Mouse (Mus musculus) kidney, adult 8-10 months (tissue): ENCODE results near the gene Isl2.

ENCODE experiments used
- DNase-seq, 2 experiments: peaks; one replicate each; pipeline ENCODE4 v3.0.0; 2022

Gene Isl2

DNA sequence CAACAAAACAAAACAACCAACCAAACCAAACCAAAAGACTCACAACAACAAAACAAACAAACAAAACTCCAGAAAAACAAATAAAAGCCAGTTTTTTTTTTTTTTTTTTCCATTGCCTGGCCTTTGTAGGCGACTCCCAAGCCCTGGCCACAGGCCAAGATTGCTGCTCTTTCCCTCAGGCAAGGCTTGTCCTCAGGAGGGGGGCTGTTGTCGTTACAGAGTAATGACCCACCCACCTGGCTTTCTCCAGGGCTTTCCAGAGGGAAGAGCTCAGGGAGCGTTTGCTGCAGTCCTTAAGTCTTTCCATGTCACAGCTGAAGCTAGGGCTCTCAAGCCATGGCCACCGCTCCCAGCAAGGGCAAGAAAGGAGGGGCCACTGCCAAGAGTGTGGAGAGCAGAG, at the start of gene Isl2:
Gene Isl2, plus strand, starts transcription at position 296 of the 400 bp plus-strand sequence.
- DNase-seq, result no peak

DNA sequence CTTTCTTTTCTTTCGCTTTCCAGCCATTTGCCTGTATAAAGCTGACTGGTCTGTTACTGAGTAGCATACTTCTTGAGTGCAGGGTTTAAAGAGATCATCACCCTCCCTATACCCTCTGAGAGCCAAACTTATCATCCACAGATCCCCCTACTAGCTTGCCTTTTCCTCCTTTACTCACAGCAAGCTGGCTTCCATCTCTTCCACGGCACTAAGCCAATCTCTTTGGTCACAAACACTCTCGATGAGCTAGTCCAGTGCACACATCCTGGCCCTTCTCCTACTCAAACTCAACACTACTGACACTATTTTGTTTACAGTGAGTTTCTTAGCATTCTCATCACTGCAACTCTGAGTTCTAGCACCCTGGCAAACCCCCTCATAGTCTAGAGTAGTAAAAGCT, 30.6 kb upstream of the Isl2 start:
- DNase-seq, result no peak

DNA sequence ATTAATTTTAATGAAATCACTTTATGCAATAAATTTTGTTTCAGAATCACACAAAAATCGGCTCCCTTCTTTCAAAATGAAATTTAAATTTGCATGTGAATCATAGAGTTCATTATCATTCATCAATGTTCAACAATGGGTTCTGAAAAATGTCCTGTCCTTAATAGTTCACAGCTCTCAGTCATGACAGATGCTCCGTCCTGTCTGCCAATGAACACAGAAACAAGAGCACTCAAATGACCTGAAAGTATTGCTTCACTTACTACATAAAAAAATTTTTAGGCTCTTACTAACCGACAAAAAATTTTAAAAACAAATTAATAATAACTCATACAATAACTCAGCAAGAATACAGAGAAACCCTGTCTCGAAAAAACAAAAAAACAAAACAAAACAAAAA, 29.8 kb upstream of the Isl2 start:
- DNase-seq, result no peak

DNA sequence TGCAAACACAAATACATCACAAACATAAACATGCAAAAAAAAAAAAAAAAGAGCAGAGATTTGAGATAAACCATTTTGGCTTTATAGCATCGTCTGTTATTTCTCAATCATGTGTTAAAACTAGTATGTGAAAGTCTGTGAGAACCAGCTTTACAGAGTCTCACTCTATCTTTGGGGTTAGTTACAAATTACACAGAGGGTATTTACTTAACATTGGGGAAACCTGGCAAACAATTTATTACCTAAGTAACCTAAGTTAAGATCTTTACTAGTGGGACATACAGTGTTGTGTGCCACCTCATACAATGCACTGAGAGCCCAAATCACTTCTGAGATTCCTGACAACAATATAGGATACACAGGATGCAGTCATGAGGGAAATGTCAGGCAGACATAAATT, 28.7 kb upstream of the Isl2 start:
- no peak for DNase-seq

DNA sequence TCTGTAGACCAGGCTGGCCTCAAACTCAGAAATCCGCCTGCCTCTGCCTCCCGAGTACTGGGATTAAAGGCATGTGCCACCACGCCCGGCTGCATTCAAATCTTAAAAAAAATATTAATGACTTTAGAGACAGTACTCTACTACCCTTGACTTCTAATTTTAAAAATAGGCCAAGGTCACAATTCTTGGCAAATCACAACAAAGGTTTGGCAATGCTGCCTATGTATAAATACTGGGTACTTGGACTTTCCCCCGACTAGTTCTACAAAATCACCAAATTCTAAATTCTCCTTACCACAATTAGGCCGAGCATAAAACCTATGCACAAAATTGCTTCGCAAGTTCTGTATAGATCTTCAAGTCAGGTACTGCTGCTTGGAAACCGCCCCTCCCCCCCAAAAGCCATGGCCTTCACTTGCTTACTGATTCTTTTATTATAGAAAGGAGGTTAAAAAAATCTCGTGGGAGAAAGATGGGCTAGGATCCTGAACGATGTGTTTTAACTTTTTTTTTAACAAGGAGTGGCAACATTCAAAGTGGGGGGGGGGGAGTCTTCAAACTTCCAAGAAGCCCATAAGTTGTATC, 27.7 kb upstream of the Isl2 start:
- DNase-seq, result peak; percentile 8 to 38

DNA sequence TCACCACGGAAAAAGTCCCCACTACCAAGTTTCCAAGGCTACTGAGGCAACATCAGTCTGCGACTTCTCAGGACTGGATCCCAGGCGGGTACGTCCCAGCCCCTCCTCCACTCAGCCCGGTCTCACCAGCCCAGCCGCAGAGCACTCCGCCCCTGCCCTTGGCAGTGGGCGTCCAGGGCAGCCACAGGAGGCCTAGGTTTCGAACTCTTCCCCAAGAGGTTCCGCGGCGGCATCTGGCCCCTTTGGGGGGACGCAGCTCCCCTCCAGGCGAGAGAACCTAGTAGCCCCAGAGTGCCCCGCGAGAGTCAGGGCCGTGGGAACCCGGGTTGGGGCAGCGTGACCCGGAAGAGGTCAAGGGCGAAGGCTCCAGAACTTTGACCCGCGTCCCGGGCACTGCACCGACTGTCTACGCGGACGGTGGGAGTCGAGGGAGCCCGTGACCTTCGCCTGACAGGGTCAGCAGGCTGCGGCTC, 26.9 kb upstream of the Isl2 start:
- no peak for DNase-seq

DNA sequence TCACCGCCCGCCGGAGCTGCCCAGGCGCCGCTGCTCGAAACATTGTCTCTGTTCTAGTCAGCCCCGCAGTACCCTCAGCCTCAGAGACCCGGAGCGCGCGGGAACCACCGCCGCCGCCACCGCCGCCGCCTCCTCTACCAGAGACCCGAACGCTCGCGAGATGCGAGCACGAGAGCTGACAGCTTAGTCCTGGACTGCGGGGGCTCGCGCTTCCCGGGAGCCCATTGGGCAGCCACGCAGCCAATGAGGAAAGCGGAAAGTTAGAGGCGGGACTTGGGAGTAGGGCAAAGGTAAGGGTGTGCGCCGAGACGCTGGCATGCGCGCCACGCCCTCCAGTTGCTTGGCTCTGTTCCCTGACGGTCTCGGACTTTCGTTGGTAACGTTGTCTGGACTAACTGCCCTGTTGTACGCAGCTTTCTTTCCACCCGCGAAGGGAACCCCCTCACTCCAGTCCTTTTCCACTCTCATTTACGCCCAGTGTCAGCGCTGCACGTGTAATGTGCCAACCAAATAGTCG, 26.4 kb upstream of the Isl2 start, which contains the start of gene Etfa:
Gene Etfa, minus strand, starts transcription at position 217 of the 517 bp plus-strand sequence.
- peak; percentile 98 for DNase-seq

DNA sequence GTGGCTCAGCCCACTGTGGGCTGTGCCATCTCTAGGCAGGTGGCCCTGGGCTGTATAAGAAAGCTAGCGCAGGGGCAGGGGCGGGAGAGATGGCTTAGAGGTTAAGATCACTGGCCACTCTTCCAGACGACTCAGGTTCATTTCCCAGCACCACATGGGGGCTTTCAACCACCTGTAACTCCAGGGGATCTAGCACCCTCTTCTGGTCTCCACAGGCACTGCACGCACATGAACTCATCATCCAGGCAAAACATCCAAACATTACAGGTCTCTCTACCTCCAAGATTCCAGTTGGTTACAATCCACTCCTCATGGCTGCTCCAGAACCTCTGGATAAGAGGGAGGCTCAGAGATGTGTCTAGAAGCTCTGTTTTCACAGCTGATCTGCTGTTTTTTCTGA, 12.8 kb upstream of the Isl2 start:
- DNase-seq, result no peak

DNA sequence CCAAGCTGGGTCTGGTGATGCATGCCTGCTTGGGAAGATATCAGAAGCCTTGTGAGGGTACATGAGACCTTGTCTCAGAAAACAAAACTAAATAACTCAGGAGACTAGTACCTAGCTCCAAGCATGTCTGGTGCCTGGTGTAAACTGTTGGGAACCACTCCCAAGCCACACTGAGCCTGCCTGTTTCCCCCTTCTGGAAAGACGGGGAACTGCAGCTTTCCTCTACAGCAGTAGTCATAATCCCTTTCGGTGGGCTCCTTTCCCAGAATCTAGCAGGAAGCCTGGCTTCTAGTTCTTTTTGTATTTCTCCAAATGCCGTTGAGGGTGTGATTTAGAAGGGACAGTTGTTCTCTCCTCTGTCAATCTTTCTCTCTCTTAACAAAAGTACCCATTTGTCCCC, 2.6 kb upstream of the Isl2 start:
- DNase-seq, result peak in 1 of 2 experiments; percentile 58

DNA sequence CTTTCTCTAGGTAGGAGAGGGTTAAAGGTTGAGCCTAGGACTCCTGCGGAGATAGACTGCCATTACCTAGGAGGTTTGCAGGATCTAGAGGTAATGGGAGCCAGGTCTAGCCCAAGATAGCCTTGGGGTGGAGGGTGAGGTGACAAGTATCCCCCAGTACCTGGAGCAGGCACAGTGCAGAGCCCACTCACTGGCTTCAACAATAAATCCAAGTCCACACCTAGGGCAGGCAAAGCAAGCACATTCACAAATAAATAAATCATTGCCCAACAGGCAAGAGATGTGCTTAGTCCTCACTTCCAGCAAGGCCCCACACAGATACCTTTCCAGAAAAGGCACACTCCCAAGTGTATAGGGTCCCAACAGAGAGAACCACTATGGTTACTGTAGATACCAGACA, 534 bp downstream of the Isl2 start:
- no peak for DNase-seq

DNA sequence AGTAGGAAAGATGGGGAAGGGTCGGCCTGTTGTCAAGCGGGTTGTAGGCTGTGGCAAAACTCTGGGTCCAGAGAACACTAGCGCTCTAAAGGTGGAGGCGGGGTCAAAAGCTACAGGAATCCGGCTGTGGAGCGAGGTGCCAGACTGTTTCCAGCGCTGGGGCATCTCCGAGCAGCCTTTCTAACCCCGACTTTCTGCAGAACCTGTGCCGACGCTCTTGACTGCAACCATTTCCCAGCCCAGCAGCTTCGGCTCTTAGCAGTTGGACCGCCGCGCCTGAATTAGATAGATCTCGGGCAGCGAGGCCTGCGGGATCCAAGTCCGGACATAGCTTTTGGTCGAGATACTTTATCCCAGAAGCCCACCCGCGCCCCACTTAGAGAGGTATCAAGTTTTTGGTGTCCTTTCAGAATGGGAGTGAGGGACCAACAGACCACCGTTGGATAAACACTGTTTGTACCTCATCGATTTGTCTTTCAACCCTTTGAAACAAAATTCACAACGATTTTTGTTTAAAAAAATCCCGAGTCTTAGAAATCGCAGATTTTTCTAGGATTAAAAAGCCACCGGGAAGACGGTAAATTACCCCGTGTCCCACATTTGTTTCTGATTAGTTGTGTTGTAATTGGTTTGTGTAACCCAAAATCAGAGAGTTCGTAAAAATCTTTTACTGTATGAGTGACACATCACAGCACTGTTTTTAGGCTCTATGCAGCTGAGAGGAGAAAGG, 1.4 kb downstream of the Isl2 start:
- no peak for DNase-seq

DNA sequence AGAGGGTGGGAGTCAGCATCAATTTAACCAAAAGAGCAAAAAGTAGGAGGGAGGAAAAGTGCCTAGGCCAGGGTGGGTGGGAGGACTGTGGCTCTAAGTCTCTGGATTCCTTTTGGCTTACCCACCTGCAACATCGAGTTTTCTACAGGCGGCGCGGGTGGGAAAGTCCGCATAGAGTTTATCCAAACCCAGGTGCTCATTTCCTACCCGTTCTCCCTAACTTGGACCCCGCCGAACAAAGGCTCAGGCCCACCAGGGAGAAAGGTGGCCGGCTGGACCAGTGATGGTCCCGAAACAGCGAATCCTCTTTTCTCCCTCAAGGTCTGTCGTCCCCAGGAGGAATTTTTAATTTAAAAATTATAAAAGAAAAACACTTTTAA, 1.9 kb downstream of the Isl2 start:
- DNase-seq, result no peak

DNA sequence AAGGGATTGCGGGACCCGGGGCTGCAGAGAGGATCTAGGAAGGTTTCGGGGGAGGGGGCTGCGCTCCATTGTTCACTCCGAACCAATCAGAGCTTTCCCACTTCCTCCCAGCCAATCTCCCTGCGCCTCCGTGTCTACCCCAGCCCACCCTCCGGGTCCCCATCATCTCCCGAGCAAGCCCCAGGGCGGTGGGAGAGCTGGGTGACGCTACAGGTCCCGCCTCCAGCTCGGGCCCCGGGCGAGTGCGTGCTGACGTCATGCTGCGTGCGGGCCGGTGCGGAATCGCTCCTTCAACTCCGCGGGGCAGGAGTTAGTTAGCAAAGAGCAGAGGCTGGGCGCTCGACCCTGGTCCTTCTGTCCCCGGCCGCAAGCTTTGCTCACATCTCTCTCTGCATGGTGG, 2.4 kb downstream of the Isl2 start:
- DNase-seq, result no peak

DNA sequence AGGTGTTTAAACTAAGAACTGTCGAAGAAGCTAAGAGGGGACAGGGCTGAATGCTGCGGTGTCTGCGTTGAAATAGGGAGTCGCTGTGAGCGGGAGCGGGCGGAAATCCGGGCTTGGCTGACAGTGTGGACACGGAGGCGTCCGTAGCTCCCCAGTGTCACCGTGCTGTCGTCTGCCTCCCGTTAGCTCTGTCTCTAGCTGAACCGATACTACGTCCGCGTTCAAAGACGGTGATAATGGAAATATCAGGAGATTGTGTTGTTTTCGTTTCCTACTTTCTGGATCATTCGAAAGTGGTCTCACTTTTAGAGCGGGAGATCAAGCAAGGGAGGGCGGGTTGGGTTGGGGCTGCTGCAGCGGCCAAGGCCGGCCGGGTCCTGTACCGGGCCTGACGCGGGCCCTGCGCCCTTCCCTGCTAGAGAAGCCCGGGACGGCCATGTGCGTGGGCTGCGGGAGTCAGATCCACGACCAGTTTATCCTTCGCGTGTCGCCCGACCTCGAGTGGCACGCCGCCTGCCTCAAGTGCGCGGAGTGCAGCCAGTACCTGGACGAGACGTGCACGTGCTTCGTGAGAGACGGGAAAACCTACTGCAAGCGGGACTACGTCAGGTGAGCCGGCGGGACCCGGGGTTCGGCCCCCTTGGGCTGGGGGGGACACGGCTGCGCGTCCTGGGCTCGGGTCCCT, 3.4 kb downstream of the Isl2 start:
- DNase-seq, result peak in 1 of 2 experiments; percentile 34

DNA sequence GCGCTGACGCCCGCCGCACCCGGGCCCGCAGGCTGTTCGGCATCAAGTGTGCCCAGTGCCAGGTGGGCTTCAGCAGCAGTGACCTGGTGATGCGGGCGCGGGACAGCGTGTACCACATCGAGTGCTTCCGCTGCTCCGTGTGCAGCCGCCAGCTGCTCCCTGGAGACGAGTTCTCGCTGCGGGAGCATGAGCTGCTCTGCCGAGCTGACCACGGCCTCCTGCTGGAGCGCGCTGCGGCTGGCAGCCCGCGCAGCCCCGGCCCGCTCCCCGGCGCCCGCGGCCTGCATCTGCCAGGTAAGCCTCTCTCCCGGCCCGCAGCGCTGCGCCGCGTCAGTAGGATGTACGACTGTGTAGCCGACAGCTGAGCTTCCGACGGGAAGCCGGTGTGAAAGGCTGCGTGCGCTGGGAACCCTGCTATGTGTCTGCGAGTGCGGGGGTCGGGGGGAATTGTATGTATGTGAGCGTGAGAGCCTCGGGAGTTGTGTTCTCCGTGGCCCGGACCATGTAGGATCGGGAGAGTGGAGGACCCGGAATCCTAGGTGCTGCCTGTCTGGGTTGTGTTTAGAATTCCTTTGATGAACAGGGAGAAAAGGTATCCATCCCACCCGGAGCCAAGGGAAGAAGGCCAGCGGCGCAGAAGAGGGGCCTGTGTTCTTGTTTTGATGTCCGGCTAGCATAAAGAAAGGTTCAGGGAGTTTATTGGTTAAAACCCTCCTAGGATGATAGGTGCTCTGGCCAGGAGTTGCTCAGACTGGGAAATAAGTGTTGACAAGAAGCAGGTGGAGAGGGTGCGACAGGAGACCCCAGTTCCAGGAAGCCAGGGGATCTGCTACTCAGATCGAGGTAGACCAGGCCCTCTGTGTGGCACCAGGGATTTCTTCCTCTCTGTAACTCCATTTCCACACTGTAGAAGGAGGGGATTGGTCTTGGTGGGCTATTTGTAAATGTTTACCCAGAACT, 4.2 kb downstream of the Isl2 start:
- DNase-seq, result no peak

DNA sequence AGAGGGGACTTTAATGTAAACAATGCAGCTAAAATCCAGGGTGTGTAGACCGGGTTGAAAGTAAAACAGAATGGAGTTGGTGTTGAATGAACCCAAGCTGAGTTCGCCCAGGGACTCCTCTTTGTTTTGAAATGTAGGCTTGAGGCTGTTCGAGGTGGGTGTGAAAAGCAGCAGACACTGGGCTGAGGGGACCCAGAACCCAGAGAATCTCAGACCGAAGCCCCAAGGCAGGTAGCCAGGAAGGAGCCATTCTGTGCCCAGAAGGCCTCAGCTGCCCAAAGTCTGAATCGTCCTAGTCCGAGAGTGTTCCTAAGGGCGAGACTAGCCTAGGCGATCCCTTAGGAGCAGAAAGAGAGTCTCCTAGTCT, 4.8 kb downstream of the Isl2 start:
- DNase-seq, result peak in 1 of 2 experiments; percentile 12

DNA sequence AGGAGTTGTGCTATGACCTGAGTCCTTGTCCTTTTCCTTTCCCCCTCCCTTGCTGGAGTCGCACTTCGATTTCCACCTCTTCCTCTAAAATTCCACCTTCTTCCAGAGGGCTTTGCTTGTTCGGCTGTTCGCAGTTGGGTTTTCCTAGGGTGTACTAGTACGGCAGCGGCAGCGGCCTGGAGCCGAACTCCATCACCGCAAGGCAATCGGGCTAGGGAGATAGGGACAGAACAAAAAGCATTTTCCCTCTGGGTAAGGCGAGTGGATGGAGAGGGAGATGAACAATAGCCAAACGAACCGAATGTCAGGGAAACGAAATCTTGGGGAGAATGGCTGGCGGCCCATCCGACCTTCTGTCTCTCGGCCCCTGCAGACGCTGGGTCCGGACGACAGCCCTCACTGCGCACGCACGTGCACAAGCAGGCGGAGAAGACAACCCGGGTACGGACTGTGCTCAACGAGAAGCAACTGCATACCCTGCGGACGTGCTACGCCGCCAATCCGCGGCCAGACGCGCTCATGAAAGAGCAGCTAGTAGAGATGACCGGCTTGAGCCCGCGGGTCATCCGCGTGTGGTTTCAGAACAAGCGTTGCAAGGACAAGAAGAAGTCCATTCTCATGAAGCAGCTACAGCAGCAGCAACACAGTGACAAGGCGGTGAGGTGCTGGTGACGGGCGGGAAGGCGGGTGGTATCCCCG, 5.4 kb downstream of the Isl2 start:
- DNase-seq, result peak in 1 of 2 experiments; percentile 42

DNA sequence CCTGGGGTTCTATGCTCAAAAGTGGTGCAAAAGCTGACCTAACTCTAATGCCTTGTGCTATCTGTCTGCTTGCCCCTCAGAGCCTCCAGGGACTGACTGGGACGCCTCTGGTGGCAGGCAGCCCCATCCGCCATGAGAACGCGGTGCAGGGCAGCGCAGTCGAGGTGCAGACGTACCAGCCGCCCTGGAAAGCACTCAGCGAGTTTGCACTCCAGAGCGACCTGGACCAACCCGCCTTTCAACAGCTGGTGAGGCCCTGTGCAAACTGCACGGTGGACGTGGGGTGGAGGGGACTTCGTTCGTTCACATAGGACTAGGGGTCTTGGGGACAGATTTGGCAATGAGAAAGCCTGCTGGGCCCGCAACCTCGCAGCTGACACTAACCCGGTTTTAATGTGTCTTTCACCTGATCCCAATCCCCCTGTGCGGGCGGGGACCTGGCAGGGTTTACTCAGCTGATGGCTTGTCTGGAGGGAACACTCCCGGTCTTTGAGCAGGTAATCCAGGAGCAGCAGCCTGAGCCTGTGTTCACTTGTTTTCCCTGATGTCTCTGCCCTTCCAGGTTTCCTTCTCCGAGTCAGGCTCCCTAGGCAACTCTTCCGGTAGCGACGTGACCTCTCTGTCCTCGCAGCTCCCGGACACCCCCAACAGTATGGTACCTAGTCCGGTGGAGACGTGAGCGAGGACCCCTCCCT, 6.5 kb downstream of the Isl2 start:
- peak in 1 of 2 experiments; percentile 43 for DNase-seq

DNA sequence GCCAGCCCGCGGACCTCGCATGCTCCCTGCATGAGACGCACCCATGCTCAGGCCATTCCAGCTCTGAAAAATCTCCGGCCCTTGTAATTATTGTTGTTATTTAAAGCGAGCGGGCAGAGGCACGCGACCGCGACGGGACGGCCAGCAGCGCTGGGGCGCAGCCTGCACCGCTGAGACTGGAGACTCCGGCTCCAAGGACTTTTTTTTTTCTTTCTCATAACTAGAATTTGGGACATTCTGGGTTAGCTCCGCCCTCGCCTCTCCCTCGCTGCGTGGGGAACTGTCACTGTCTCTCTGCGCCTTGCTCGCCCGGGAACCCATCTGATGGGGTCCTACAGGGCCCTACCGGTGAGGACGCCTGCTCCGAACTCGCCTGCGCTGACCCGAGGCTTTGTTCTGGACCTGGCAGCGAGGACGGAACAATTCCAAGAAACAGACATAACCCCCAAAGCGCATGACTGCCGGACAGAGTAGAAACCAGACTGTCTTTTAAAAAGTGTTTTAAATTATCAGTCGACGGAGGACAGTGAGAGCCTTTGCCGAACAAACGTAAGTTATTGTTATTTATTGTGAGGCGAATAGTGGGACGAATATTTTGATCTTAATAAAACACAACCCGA, 7.2 kb downstream of the Isl2 start:
- peak in 1 of 2 experiments; percentile 13 for DNase-seq

DNA sequence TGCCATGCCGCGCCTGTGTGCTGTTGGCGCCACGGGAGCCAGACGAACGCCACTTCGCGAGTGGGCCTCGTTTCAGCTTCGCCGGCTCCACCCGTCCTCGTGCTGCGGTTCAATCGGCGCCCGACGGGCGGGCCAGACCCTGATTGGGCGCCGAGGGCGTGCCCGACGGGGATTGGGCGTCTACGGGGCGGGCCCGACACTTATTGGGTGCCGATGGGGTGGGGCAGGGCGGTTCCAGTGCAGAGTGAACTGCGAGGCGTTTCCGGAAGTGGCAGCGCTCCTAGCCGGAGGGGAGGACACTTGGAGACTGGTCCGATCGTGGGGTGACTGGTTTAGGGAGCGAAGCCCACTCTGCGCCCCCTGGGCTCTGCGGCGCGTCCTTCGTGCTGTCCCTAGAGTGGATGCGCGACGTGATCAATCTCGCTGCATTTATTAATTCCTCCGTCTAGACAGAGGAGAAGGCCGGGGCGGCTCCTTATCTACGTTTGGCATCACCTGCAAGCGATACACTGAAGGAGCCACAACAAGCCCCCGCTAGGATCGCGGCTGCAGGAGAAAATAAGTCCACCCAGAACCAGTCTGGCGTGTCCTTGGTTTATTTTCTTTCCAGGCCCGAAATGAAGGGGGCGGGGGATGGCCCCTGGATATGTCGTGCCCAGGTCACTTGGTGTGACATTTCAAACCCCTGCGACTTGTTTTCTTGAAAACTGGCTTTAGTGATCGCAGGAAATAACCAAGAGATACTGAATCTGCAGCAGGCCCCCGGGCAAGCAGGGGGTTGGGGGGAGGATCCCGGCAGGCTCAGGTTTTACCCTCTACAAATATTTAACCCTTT, 7.9 kb downstream of the Isl2 start:
- peak; percentile 29 to 35 for DNase-seq
